Mouse (Mus musculus) gastrocnemius, postnatal 10 days (tissue): ENCODE measurements around the gene Srp68. TPM values are rescaled to one million over a fixed set of nuclear protein-coding genes. Genes with fewer than 3 reads are reported as not detected.

Source experiments
- DNase-seq: peaks from one replicate; pipeline ENCODE4 v3.0.0; 2021; ENCODE audit warnings: mixed read lengths
- long read RNA-seq, 2 experiments: library from polyadenylated mRNA; stranded (forward); transcript quantifications; one replicate each; pipeline ENCODE4 v2.0.0; 2021
- total RNA-seq, 2 experiments: library from RNA; stranded (reverse); gene quantifications; 2 replicates each; pipeline ENCODE4 v1.2.3; 2021

The Srp68 gene
- 10 to 100 TPM; 74.6 to 77.9 TPM for total RNA-seq
- long read RNA-seq, experiment 1, transcript Srp68-201 (16 exons, 2,526 nt) = major isoform, 135 of 150 reads
- long read RNA-seq, experiment 1, partial matches to known transcripts = 7 of 150 reads
- long read RNA-seq, experiment 1, other reads (novel, unspliced or antisense) = 8 of 150 reads
- long read RNA-seq, experiment 2, transcript Srp68-201 (16 exons, 2,526 nt) = major isoform, 160 of 171 reads
- long read RNA-seq, experiment 2, partial matches to known transcripts = 4 of 171 reads
- long read RNA-seq, experiment 2, other reads (novel, unspliced or antisense) = 7 of 171 reads

DNA sequence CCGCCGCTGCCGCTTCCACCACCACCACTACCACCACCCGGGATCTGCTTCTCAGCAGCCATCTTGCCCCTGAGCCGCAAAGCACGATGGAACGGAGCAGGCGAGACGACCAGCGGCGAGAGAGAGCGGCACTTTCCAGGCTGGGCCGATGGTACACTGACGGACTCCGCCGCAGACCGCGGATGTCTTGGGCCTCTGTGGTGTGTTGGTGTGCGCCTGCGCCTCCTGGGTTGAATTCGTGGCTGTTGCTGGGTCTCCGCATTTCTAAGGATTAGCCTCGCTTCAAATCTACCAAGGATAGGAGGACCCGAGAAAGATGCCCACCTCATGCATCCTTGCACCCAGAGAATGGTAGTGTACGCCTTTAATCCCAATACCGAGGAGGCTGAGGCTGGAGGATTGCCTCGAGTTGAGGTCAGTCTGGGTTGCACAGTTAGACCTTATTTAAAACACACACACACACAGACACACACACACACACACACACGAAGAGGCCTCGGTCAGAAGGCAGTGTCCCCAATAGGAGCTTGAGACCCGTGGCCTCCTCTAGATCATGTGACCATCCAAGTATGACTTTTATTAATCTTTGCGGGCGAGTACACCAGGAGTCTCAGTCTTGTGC lies at the start of gene Srp68:
Gene Srp68 (minus strand): TSS at position 173 of the 622 bp plus-strand sequence.
- DNase-seq = peak; percentile 88

- peak; percentile 98 for DNase-seq
Observed at GRCm38 (mm10) chr11:116318719-116319659, 45.0 kb upstream of the Srp68 start.

- DNase-seq = no peak
Observed at GRCm38 (mm10) chr11:116312359-116312758, 38.3 kb upstream of the Srp68 start.

DNA sequence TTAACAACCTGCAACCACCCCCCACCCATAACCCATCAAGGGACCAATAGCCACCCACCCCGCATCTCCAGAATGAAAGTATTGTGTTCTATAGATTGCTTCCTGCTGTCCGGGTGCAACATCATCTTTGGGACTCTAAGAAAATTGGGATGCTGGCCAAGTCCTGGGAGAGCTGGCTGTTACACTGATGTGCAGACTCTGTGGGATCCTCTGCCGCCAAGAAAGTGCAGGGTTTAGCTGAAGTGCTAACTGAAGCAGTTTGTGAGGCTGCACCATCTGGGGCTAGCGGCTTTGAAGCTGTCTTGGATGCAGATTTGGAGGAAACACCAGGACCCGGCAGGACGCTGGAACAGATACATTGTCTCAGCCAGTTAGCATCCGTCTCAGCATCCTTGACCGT lies 37.2 kb upstream of the Srp68 start:
- DNase-seq = no peak

- no peak for DNase-seq
Observed at GRCm38 (mm10) chr11:116309601-116310000, 35.6 kb upstream of the Srp68 start.

DNA sequence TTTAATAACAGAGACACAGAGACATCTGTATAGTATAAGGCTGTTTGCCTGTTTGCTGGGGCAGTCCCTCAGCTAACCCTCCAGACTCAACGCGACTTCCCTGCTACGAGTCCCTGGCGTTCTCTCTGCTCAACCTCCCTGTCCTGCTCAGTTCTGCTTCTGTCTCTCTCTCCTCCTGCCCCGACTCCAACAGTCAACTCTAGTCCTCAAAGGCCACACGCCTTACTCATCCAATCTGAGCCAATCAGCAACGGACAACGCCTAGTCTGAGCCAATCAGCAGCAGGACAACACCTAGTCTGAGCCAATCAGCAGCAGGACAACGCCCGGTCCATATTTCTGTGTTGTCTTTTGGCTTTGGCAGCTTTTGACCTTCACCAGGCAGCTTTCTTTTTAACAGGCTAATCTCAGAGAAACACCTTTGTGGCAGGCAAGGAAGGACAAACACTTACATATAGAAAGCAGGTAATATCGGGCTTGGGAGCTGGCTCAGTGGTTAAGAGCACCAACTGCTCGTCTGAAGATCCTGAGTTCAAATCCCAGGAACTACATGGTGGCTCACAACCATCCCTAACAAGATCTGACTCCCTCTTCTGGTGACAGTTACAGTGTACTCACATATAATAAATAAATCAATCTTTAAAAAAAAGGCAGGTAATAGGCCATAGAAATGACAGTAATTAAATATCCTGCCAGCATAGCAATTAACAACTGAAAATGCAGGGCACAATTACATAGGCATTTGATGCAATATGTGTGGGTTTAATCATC lies 33.9 kb upstream of the Srp68 start:
- no peak for DNase-seq

- DNase-seq = no peak
Observed at GRCm38 (mm10) chr11:116307019-116307725, 33.2 kb upstream of the Srp68 start, which contains the start of gene Exoc7. Gene Exoc7 (minus strand): TSS chr11:116307233.

DNA sequence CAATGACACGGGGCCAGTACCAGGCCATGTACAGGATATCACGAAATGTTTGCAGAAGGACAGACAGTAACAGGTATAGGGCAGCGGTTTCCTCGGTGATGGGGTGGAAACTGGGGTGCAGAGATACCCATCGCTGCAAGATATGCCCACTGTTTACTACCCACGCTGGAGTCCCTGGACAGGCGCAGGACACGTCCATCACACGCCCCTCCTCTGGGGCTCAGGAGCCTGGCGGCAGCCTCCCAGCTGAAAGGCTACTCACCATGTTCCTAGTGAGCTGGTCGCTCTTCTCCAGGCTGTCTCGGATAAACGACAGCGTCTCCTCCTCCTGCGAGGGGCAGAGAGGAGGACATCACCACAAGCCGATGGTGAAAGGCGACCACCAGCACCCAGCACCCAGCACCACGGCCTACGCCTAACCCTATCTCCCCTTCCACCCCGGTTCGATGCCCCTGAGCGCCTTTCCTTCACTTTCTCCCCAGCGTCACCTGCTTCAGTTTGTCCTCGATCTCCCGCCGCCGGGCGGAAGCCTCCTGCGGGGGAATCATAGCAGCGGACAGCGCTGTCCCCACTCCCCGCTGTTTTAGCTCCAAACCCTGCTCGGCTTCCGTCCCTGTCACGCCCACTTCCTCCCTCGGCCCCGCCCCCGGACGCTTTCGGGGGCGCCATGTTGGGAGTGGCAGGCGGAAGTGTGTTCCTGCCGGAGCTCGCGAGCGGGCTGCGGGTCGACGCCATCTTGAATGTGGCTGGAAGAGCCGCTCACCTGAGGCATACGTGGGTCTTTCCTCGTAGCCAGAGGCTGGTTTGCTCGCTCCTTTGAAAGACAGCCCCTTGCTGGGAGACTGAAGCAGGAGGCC lies 32.3 kb upstream of the Srp68 start:
- peak; percentile 95 for DNase-seq

DNA sequence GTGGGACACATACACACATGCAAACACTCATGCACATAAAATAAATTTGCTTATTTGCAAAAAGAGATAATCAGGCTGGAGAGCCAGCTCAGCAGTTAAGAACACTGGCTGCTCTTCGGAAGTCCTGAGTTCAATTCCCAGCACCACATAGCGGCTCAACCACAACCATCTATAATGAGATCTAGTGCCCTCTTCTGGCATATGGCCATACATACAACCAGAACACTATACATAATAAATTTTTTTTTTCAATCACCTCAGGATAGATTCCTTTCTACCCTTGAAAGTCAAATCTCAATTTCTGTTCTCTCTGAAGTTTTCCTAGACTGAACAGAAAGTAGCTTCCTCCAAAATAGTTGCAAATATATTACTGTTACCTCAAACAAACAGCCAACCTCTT lies 31.4 kb upstream of the Srp68 start:
- DNase-seq = no peak

GRCm38 (mm10) chr11:116298621-116299020 lies 24.6 kb upstream of the Srp68 start:
- no peak for DNase-seq

DNA sequence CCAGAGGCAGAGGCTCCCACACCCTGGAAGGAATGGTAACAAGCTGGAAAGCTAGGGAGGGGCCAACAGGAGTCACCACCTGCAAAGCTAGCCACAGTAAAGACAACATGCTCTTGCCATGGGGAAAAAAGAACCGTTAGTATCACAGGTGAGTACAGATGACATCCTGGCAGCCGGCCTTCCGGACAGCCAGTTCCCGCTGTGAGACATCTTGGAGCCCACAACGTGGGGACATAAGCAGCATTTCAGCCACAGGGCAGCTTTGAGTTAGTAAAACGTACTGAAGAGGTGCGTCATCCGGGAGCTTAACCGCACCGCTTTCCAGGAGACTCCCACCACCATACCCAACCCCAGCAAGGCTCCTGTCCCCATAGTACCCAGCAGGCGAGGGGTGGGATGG lies 24.2 kb upstream of the Srp68 start:
- no peak for DNase-seq

- DNase-seq = no peak
Observed at GRCm38 (mm10) chr11:116297017-116297416, 23.0 kb upstream of the Srp68 start.

- DNase-seq = no peak
Observed at GRCm38 (mm10) chr11:116296191-116296734, 22.2 kb upstream of the Srp68 start.

DNA sequence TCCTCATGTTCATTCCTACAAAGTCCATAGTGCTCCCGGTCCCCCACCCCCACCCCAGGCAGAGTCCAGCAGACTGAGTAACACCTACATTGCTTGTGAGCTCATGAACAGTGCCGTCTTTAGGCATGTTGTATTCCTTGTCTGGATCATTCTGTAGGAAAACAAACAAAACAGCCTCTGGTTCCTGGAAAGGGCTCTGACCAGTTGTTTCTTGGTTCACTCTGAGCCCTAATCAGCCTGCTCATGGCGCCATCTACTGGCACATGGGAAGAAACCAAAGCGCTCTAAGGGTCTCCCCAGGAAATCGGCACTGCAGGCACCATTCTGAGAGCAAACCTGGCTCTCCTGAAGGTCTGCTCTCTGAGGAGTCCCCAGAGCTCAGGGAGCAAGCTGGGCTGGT lies 20.3 kb upstream of the Srp68 start:
- peak; percentile 66 for DNase-seq

DNA sequence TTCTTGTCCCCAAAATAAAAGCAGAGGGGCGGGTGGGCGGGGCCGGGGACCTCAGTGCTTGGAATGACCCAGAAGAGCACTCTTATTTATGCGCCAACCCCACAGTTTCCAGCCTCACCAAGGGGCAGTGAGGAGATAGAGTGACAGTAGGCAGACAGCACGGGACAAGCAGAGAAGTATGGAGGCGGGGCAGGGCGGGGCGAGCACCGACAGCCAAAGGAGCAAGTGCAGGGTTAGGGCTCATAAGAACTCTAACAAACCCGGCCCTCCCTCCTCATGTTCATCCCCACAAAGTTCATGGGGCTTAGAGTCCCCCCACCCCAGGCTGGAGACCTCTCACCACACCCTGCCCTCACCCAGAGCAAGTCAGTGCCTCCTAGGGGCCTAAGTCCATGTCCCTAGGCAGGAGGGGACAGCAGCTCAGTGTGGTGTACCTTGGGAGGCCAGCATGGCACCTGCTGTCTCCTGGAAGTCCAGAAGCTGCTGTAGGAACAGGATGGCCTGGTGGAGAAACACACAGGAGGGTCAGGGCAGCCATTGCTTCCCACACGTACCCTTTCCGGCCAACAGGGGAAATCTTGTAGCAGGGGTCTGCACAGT lies 19.6 kb upstream of the Srp68 start:
- DNase-seq = no peak

GRCm38 (mm10) chr11:116292401-116292800 lies 18.4 kb upstream of the Srp68 start:
- no peak for DNase-seq

GRCm38 (mm10) chr11:116290556-116290955 lies 16.5 kb upstream of the Srp68 start:
- DNase-seq = no peak

DNA sequence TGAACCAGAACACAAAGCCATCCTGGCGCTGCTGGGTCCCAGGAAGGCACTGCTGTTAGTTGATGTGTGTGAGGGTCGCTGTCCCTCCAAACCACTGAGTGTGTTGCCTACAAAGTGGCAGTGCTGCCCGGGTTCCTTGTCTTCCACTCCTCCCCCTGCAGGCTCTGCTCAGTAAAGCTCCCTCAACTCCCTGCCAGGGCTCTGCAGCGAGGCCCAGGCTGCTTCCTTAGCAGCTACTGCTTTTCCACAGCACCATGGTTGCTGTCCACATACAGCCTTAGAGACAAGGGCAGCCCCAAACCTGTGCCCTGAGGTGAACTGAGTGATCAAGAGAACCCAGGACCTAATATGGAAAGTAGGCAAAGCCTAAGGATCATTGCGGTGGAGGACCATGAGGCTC lies 13.3 kb upstream of the Srp68 start:
- peak; percentile 41 for DNase-seq

DNA sequence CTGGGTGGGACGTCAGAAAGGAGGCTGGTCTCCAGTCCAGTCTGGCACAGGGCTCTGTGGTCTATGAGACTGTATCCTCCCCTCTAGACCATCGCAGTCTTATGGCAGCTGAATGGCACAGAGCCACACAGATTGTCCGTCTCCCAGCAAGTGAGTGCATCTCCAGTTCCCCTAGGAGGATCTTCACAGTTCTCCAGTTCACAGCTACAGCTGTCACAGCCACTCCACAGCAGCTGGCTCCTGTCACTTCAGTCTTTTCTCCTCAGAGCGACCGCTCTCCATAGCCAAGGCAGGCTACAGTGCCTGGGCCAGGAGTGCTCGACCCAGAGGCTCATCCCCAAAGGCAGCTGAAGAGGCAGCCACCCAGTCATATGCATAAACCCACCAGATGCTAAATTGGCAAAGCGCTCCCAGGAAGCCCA lies 11.8 kb upstream of the Srp68 start:
- peak; percentile 59 for DNase-seq

DNA sequence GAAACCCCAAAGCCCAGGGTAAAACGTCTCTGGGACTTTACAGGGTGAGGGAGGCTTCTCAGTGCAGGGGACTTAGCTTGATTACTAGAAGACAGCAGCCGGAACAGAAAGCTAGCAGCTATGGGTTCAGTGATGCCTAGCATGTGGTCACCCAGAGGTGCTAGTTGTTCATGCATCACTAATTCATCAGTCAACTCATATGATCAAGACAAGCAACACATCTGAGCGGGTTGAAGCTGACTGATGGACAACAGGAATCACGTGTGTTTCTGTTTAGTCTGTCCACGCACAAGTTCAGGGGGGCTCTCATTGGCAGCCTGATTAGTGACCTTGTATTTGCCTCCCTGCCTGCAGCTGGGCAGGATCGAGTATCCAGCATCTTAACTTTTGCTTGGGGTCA lies 10.0 kb upstream of the Srp68 start:
- DNase-seq = no peak
